Mouse (Mus musculus) bone marrow, adult 2 months (tissue): ENCODE measurements around the gene Map9. TPM values are rescaled to one million over a fixed set of nuclear protein-coding genes. Genes with fewer than 3 reads are reported as not detected.
"Not testable (repeated sequence)": the region's sequence is repeated elsewhere in the genome, so short reads cannot be mapped to it uniquely, and the experiment has no call there.

Experiments used
- H3K27ac ChIP-seq: fragments of 200-500 bp; 2 replicates; pipeline ENCODE4 v1.5.1; 2012; ENCODE audit warnings: low read depth, mild to moderate bottlenecking, control low read depth, inconsistent platforms, low read length; ENCODE audit not compliant: control insufficient read depth, poor library complexity, insufficient read depth
- H3K4me1 ChIP-seq: fragments of 200-500 bp; 2 replicates; pipeline ENCODE4 v1.6.1; 2011; ENCODE audit warnings: low read length; ENCODE audit not compliant: control insufficient read depth, insufficient read depth
- H3K4me3 ChIP-seq: fragments of 200-500 bp; replicated peaks from 2 replicates; pipeline ENCODE3; 2011; ENCODE audit warnings: mild to moderate bottlenecking, low read depth, low read length, control low read depth; ENCODE audit not compliant: control insufficient read depth
- CTCF ChIP-seq: fragments of 200-500 bp; IDR thresholded peaks from 2 replicates; pipeline ENCODE4 v1.5.1; 2011; ENCODE audit warnings: low read length, control low read depth; ENCODE audit not compliant: control insufficient read depth, insufficient read depth
- POLR2A ChIP-seq: fragments of 200-500 bp; IDR thresholded peaks from 2 replicates; pipeline ENCODE4 v1.6.1; 2011; ENCODE audit warnings: low read depth, mild to moderate bottlenecking, control low read depth, low read length, borderline replicate concordance; ENCODE audit not compliant: control insufficient read depth
- WGBS: fragments of 180-500 bp; shearing (Covaris S2); methylation state at CpG from one replicate; pipeline ENCODE4 v1.1.7; 2018; 5-methylcytosine and 5-hydroxymethylcytosine counted together
- polyA plus RNA-seq: library from polyadenylated mRNA; stranded (reverse); fragments of >200 nt; gene quantifications from 2 replicates; pipeline ENCODE4 v1.2.4, GENCODE M21; 2011; ENCODE audit warnings: low replicate concordance; ENCODE audit not compliant: missing spikeins, insufficient read depth, insufficient read length

The Map9 gene
- polyA plus RNA-seq: 0.25 TPM in 1 of 2 replicates, not detected in the other

- Histone ChIP-seq H3K27ac (no peak within 1 kb of the TSS; the same call in 1 of the 2 replicates), H3K4me1 (no peaks in the 10 kb centered on the region; the same call in 1 of the 2 replicates), H3K4me3 (peak within 1 kb of the TSS; percentile 71)
- TF ChIP-seq POLR2A: no peak
- TF ChIP-seq CTCF: no peak
- 1% methylated on average over 54 of the region's 54 CpGs for WGBS
Measured at GRCm38 (mm10) chr3:82357797-82358524, at the start of gene Map9. Gene Map9 (plus strand): TSS chr3:82358044.

GRCm38 (mm10) chr3:82315728-82316127 is 42.1 kb upstream of the Map9 start:
- H3K4me3 ChIP-seq: no peak overlapping the region

GRCm38 (mm10) chr3:82326736-82327135 is 31.1 kb upstream of the Map9 start:
- H3K4me3 ChIP-seq, H3K4me1 ChIP-seq, H3K27ac ChIP-seq: not testable (repeated sequence)
- WGBS: 90% methylated on average over 1 of the region's 1 CpGs

More at GRCm38 (mm10) chr3:82315728-82316127, 42.1 kb upstream of the Map9 start:
- TF ChIP-seq CTCF (no peak), POLR2A (no peak)
- no peaks in the 10 kb centered on the region for H3K4me1 ChIP-seq
- 72% methylated on average over 4 of the region's 4 CpGs for WGBS
- H3K27ac ChIP-seq: no peak overlapping the region

GRCm38 (mm10) chr3:82332067-82332466 is 25.8 kb upstream of the Map9 start:
- TF ChIP-seq CTCF (no peak), POLR2A (no peak)
- 81% methylated on average over 1 of the region's 1 CpGs for whole genome bisulfite sequencing
- Histone ChIP-seq H3K4me1 (no peaks in the 10 kb centered on the region; the same call in 1 of the 2 replicates), H3K27ac (no peak overlapping the region), H3K4me3 (no peak overlapping the region)

- TF ChIP-seq POLR2A: no peak
- no peak for TF ChIP-seq CTCF
- no peak overlapping the region for H3K4me3 ChIP-seq
- no peaks in the 10 kb centered on the region; the same call in 1 of the 2 replicates for H3K4me1 ChIP-seq
- 80% methylated on average over 4 of the region's 4 CpGs for WGBS
- H3K27ac ChIP-seq: no peak overlapping the region
Measured at GRCm38 (mm10) chr3:82332536-82332935, 25.3 kb upstream of the Map9 start.

GRCm38 (mm10) chr3:82333128-82333969 is 24.5 kb upstream of the Map9 start:
- Histone ChIP-seq H3K4me3 (no peak overlapping the region), H3K27ac (no peak overlapping the region), H3K4me1 (no peaks in the 10 kb centered on the region; the same call in 1 of the 2 replicates)
- TF ChIP-seq CTCF: peak; percentile 76
- no peak for TF ChIP-seq POLR2A
- WGBS: 7% methylated on average over 16 of the region's 16 CpGs

GRCm38 (mm10) chr3:82340111-82340510 is 17.7 kb upstream of the Map9 start:
- 41% methylated on average over 10 of the region's 10 CpGs for WGBS
- H3K4me3 ChIP-seq: no peak overlapping the region
- TF ChIP-seq POLR2A (no peak), CTCF (no peak)
- H3K4me1 ChIP-seq: no peaks in the 10 kb centered on the region
- no peak overlapping the region for H3K27ac ChIP-seq

- Histone ChIP-seq H3K27ac (no peak overlapping the region), H3K4me1 (no peaks in the 10 kb centered on the region), H3K4me3 (no peak overlapping the region)
- TF ChIP-seq POLR2A (no peak), CTCF (no peak)
- 61% methylated on average over 2 of the region's 2 CpGs for WGBS
Measured at GRCm38 (mm10) chr3:82348277-82348860, 9.5 kb upstream of the Map9 start.
